Mouse (Mus musculus): Measurements from ENCODE around the gene Spag6.

Gene Spag6

GRCm38 (mm10) chr2:18693871-18694610, at the start of gene Spag6:
Gene Spag6, plus strand, starts transcription at chr2:18694032.
- DNase-seq (ENCODE audit: low read depth, low spot score): no peak

- DNase-seq (ENCODE audit: low read depth, low spot score): no peak
These were observed 45.3 kb upstream of the Spag6 start for GRCm38 (mm10) chr2:18648563-18648962.

DNA sequence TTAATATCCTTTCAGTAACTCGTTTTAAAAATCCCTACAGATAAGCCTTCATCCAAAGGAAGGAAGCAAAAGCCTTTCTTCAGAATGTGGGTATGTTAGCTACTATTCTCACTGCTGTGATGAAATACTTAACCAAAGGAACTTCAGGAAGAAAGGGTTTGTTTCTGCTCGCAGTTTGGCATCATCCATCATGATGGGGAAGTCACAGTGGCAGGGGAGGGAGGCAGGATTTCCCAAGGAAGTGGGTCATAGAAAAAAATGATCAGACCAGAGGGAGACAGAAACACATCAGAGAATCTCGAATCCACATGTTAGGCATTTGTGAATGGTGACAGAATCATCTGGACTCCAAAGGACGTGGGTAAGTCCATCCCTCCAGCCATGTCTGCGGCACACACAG, 39.0 kb upstream of the Spag6 start:
- no peak for DNase-seq (ENCODE audit: low read depth, low spot score)

DNA sequence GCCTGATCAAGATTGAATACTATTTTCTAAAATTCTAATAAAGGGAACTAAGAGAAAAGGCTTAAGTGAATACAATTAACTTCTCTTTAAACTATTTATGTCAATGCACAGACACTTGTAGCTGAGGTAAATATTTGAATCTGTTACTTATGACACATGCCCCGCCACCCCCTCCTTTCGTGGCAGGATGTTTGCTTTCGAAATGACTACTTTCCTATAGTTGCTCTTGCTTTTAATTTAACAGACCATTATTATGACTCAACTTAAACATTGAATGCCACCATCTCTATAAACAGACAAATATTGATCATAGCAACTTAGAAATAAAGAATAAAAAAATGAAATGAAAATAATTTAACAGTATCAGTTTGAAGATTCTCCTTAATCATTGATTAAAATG, 29.8 kb upstream of the Spag6 start:
- DNase-seq (ENCODE audit: low read depth, low spot score): no peak

- DNase-seq (ENCODE audit: low read depth, low spot score): no peak
These were observed 22.8 kb upstream of the Spag6 start for GRCm38 (mm10) chr2:18671041-18671440.

GRCm38 (mm10) chr2:18672133-18672765, 21.6 kb upstream of the Spag6 start, which contains the start of gene Commd3:
Gene Commd3, plus strand, starts transcription at chr2:18672384.
- DNase-seq (ENCODE audit: low read depth, low spot score): no peak

- no peak for DNase-seq (ENCODE audit: low read depth, low spot score)
These were observed 21.1 kb upstream of the Spag6 start for GRCm38 (mm10) chr2:18672766-18673164.

GRCm38 (mm10) chr2:18673766-18674165, 20.1 kb upstream of the Spag6 start:
- DNase-seq (ENCODE audit: low read depth, low spot score): no peak

DNA sequence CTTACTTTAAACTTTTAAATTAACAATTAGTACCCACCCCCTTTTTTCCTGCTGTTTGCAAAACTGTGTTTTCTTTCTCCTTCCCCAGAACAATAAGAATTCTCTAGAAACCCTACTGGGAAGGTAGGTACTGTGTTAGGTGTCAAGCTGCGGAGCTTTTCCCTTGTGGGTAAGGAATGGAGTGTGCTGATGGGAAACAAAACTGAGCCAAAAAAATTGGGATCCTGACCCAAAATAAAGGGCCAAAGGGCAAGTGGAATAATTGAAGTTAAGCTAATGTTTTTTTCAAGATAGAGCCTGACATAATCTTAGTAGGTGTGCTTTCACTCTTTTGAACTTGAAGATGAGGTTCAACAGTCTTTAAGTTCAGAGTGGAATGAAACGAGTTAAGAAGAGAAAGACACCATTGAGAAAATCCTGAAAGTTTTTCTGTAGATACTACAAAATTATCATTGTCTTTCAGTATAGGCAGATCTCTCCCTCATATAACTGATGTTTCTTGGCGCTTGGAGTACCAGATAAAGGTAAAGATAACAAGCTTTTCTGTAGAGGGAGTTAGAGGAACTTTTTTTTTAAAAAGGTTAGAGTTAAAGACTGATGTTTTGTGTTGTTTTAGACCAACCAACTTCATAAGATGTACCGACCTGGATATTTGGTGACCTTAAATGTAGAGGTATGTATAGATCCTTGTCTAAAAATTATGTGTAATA, 19.5 kb upstream of the Spag6 start:
- no peak for DNase-seq (ENCODE audit: low read depth, low spot score)

DNA sequence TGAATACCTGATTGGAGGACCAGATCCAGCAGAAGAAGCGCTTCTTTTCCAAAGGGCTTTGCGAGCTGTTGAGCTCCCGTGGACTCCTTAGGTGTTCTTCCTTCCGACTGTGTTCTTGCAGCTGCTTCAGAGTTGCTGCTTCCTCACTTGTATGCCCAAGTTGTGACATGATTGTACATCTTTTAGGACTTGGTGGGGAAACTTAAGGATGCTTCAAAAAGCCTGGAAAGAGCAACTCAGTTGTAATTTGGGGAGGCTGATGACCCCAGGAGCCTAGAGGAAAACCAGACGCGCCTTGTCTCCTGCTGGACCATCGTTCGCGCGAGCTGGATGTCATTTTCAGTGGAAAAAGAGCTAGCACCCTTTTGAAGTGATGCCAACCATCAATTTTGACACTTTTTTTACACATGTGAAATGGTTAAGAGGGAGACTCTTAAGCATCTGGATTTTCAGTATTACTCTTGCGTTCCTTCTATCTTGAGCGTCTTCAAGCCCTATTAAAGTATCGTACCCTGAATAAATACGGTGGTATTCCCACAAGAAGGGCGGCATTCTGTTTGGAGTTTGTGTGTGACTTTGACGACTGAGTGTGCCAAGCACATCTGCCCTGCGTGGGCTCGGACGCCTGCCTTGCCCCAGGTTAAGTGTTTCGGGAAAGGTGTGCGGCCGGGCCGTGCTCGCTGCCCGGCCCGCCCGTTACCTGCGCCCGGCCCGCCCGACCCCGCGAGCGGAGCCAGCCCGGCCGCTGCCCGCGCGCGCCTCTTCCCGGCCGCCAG, 18.0 kb upstream of the Spag6 start:
- no peak for DNase-seq (ENCODE audit: low read depth, low spot score)

GRCm38 (mm10) chr2:18676457-18676935, 17.3 kb upstream of the Spag6 start:
- no peak for DNase-seq (ENCODE audit: low read depth, low spot score)

DNA sequence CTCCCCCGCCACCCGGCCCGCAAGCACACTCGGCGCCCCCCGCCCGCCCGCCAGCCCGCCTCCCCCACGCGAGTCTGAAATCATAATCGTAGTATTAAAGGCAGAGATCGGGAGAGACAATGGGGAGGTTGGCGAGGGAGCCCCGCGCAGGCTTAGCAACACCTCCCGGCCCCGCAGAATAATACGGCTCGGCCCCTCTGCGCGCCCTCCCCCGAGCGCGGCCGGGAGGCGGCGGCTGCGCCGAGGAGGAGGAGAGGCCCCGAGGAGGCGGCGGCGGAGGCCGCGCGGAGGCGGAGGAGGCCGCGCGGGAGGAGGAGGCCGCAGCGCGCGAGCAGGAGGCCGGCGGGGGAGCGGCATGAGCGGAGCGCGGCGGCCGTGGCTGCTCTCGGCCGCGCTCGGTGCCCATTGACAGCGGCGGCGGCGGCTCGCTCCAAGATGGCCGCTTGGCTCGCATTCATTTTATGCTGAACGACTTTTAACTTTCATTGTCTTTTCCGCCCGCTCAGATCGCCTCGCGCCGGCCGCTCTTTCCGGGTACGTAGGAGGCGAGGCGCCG, 16.8 kb upstream of the Spag6 start, which contains the start of gene Bmi1:
TSS of gene Bmi1 (plus strand) at position 83 of the 556 bp plus-strand sequence.
- DNase-seq (ENCODE audit: low read depth, low spot score): no peak

DNA sequence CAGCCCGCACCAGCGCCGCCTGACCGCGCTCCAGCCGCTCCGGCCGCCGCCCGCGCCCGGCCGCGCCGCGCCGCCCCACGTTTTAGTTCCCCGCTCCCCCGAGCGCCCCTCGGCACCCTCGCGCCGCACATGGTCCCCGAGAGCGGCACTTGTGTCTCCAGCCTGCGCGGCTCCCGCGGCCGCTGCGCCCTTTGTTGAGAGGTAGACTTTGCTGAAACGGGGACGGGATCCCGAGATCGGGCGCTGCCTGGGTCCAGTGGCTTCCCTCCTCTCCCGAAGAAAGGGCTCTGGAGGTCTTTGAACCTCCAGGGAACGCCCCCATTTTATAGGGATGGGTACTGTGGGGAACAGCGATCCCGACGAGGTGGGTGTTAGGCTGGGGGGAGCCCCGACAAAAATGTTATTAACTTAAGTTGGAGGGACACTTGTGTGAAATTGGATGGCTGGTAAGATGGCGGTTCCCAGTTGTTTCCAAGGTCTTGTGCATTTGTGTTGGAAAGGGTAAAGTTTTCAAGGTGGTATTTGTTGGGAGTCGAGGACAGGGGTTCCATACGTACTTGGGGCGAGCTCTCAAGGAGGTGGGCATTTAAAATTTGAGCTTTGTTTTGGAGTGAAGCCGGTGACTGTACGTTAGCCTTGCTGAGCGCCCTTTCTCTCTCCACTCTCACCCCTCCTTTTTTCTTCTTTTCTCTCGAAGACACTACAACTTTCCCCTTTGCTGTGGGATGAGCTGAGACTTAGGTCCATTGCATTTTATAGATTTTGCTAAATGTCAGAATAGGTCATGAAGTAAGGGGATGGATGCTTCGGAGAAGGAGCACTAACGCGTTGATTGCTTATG, 16.0 kb upstream of the Spag6 start:
- DNase-seq (ENCODE audit: low read depth, low spot score): no peak

DNA sequence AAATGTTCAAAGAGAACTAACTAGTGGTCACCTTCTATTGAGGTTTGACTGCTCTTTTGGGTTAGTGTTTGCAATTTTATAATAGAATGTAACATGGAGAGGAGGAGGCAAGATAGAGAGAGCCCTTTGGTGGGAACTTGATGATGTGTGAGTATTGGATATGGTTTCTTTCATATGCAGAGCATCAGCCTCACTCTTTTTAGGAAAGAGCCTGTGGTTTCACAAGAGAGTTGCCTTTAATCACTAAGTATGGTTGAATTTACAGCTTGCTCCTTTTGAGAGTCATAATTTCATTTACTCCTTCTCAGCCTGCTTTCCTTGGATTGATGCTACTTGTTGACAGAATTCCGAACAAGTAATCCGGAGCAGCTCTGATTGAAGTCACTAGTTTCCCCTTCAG, 14.1 kb upstream of the Spag6 start:
- DNase-seq (ENCODE audit: low read depth, low spot score): no peak

DNA sequence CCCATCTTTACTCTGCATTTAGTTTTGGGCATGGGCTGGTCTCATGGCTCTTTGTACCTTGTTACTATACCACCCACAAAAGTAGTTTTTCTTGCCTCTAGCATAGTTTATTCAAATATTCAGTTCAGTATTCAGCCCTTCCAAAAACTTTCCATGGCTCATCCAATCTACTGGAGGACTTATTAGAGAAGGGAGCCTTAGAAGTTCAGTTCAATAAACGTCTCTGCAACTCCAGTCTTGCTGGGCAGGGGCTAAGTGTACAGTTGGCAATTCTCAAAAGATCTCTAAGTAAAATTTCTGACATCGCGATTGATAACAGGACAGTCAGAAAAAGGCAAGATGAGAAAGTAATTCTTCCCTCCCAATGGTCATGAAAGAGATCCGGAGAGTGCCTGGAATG, 13.3 kb upstream of the Spag6 start:
- DNase-seq (ENCODE audit: low read depth, low spot score): no peak

DNA sequence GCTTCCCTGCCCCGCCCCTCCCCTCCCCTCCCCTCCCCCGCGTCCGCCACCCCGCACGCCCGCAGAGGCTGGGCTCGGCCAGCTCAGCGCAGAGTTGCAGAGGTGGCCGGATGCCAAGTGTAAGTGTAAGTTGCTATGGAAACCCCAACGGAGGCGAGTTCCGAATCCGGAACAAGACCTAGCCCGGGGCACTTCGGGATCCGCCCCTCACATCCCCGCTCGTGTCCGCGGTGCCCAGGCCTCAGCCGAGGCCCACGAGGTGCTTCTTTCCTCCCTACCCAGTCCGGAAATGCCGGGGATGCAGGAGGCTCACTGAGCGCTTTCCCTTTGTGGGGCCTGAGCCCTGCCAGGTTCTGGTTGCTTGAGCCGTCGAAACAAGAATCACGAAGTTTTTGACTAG, 12.9 kb upstream of the Spag6 start:
- DNase-seq (ENCODE audit: low read depth, low spot score): no peak

DNA sequence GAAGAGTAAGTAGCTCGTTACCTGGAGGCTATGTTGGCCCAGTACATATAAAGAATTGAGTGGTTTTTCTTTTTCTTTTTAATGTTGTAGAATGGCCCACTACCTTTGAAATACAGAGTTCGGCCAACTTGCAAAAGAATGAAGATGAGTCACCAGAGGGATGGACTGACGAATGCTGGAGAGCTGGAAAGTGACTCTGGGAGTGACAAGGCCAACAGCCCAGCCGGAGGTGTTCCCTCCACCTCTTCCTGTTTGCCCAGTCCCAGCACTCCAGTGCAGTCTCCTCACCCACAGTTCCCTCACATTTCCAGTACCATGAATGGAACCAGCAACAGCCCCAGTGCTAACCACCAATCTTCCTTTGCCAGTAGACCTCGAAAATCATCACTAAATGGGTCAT, 9.8 kb upstream of the Spag6 start:
- no peak for DNase-seq (ENCODE audit: low read depth, low spot score)

DNA sequence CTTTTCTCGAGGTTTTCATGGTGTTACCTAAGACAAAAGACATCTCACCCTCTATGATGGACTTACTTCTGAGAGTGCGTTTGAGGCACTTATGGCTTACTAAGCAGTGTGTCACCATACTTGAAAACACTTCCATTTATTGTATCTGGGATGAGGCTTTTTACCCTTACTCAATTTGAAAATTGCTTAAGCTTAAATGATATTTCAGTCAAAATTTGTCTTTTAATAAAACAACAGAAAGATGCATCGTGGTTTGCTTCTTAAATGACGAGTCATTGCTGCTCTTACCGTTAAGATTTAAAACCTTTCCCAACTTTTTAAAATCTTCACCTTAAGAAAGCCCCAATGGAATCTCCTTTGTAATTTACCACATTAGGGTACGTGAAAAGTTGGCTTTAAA, 7.4 kb upstream of the Spag6 start:
- DNase-seq (ENCODE audit: low read depth, low spot score): no peak

GRCm38 (mm10) chr2:18686826-18687519, 6.9 kb upstream of the Spag6 start:
- DNase-seq (ENCODE audit: low read depth, low spot score): no peak

GRCm38 (mm10) chr2:18687671-18688170, 6.1 kb upstream of the Spag6 start:
- DNase-seq (ENCODE audit: low read depth, low spot score): no peak
